Mouse (Mus musculus) frontal cortex, postnatal 14 days (tissue): ENCODE measurements around the gene St8sia1.

Experiments
- DNase-seq, 2 experiments: peaks; one replicate each; pipeline ENCODE4 v3.0.0; 2022; ENCODE audit warnings: low spot score in 2 of 2

Gene St8sia1

DNA sequence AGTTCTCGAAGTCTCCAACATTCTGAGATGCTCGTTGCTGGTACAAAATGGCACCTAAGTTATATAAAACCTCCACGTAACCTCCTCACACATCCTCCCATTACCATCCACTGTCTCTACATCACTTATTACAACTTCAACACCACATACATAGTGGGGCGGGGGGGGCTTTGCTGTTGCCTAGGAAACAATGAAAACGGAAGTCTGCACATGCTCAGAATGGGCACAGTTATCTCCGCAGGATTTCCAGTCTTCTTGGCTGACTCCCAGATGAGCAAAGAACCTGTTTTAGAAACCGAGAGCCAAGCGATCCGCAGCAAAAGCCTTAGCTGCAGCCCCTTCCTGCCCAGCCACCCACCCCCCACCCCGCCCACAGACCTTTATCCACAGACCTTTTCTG is 174.5 kb downstream of the St8sia1 start:
- no peak for DNase-seq

GRCm38 (mm10) chr6:142788042-142788987 is 175.9 kb downstream of the St8sia1 start:
- no peak for DNase-seq

GRCm38 (mm10) chr6:142786106-142786505 is 178.1 kb downstream of the St8sia1 start:
- DNase-seq = no peak

- DNase-seq = peak in 1 of 2 experiments; percentile 33
Observed at GRCm38 (mm10) chr6:142785343-142785742, 178.9 kb downstream of the St8sia1 start.

DNA sequence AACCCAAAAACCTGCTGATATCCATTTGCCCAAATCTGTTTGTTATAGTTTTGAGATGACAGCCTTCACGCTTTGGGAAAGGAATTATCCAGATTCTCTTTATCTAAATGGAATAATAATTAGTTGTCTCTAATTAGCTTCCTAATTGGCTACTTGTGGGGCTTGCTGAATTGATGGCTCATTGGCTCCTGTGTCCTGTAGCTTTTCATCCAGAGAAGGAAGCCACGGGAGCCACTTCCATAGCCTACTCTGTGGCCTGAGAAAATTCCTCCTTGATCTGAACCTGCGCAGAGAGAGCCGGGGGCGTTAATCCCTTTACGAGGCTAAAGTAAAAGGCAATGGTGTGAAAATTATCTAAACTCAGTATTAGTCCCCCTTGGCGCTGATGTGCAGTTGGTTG is 183.0 kb downstream of the St8sia1 start:
- no peak for DNase-seq

GRCm38 (mm10) chr6:142780574-142781033 is 183.6 kb downstream of the St8sia1 start:
- DNase-seq = no peak

DNA sequence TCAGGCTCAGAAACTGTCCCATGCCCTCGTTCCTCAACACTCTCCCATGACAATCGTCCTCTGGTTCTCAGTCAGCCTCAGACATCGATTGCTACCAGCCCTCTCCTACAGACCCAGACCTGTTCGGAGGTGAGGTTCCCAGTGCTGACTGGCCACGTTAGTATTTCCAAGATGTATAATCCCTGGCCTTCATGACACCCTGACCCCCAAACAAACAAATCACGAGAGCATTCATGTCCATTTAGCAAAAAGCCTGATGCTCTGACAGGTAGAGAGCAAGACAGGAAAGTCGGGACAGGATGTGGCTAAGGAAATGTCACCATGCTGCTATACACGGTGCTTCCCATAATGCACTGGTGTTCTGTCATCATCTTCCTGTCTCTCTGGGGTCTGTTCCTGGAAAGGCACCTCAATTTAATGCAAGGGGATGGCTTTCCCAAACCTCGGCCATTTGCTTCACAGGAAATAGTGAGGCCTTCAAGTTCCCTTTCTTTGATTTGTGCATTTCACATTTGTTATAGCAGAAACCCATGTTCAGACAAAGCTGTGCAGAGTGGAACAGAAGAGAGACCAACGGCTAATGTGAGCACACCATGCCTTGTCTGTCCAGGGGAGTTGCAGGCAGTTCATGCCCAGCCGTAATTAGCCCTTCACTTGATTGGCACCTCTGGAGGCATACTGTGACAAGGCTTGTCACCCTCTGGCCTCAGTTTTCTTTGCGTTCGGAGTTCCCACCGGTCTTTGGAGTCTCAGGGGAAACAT is 184.3 kb downstream of the St8sia1 start:
- DNase-seq = no peak

DNA sequence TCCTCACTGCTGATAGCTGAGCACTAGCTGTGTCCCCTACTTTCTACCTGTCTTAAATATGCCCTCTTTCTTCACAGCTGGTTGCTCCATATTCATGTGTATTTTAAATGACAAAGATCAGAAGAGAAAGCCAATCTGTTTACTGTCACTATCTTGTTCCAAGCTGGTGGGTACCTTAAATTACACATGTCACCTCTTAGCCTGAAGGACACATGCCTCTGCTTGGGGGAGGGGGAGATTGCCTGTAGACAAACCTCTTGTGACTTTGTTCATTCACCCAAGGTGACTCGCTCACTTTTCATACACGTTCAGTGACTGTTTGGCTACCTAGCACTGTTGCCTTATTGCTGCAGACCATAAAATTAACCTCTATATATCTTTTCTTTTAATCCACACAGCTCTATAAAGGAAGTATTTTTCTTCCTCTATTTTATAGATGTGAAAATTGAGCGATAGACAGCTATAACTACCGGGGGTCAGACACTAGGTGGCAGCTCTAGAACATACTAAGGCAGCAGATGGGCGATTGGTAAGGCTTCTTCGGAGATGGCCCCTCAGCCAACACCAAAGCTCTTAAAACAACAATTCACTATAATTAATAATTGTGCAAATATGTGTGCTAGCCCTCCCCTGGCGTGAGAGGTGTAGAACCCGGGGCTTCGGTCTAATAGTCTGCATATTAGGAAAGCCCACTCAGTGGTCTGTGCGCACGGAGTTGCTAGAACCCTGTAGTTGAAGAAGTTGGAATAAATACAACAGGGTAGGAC is 185.0 kb downstream of the St8sia1 start:
- peak; percentile 34 to 52 for DNase-seq

GRCm38 (mm10) chr6:142776935-142777334 is 187.3 kb downstream of the St8sia1 start:
- no peak for DNase-seq

- no peak for DNase-seq
Observed at GRCm38 (mm10) chr6:142773566-142773965, 190.7 kb downstream of the St8sia1 start.

DNA sequence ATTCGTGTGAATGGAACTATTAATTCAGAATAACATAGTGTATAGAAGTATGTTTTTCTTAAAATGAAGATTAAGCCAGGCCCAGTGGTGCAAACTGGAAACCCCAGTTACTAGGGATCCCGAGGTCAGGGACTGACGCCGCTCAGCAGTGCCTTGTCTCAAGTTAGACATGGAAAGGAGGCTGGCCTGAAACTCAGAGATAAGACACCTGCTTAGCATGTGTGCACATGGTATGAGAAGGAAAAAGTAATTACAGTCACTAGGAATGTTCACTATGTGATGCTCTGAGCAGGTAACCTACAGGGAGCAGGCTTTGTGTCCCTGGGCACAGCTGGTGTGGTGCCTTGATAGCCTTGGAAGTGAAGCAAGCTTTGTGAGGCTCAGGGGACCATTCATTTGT is 192.6 kb downstream of the St8sia1 start:
- DNase-seq = no peak
